Mouse (Mus musculus): ENCODE results near the gene Cd248.

GRCm38 (mm10) chr19:5045531-5045930, 22.3 kb upstream of the Cd248 start:
- no peak for TF ChIP-seq CTCF (IDR thresholded peaks at IDR 0.05; ENCODE audit: borderline replicate concordance, extremely low read depth, insufficient read depth, insufficient read length)
- no peak for TF ChIP-seq POLR2A (IDR thresholded peaks at IDR 0.05; ENCODE audit: borderline replicate concordance, extremely low read depth, insufficient read depth, insufficient read length, poor library complexity, severe bottlenecking)

All from brain, embryonic 14.5 days (tissue).